Mouse (Mus musculus) frontal cortex, postnatal 10 days (tissue): ENCODE data around the gene 4930578C19Rik.
"Not testable (repeated sequence)": the region's sequence is repeated elsewhere in the genome, so short reads cannot be mapped to it uniquely, and the experiment has no call there.

Experiments
- DNase-seq, 2 experiments: peaks; one replicate each; pipeline ENCODE4 v3.0.0; 2022; ENCODE audit warnings: low spot score in 2 of 2, mixed read lengths in 1 of 2

Gene 4930578C19Rik

DNA sequence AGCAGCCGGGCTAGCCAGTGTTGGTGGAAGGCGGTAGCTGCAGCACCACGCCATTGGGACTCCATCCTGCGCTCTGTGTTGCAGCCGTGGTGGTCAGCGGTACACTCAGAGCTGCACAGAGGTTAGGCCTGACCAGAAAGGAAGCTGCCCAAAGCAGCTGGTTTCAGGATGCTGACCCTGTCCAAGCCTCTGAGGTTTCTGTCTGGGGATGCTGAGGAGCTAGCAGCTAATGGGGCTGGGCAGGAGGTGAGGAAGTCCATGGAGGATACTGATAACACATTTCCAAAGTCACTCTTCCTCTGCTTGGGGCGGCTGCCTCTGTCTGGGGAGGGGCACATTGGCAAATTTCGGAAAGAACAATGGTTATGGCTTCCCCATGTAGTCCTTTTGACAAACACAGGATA, at the start of gene 4930578C19Rik:
Gene 4930578C19Rik, minus strand, starts transcription at position 200 of the 404 bp plus-strand sequence.
- no peak for DNase-seq

DNA sequence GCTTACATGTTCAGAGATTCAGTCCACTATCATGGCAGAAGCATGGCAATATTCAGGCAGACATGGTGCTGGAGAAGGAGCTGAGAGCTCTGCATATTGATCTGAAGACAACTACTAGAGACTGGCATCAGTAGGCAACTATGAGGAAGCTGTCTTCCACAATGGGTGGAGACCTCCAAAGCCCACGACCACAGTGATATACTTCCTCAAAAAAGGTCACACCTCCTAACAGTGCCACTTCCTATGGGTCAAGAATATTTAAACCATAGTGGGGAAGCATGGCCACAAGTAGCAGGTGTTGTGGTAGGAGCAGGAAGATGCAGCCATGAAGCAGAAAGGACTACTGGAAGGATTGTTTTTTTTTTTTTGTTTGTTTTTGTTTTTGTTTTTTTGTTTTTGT, 6.5 kb upstream of the 4930578C19Rik start:
- no peak for DNase-seq

DNA sequence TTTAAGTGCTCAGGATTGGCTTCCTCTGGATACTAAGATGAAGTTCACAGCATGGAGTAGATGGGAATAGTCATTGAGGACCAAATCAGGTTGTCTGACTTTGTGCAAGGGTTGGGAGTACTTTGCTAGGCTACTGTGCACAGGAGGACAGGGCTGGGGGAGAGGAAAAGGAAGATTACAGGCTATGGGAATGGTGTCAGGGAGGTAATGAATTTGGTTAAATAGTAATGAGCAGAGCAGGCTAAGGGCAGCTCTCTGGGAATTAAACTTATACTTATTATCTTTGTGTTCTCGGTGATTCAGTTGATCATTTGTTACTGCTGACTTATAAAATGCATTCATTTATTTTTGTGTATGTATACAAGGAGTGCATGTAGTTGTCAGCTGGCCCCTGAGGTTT, 1.7 kb upstream of the 4930578C19Rik start:
- no peak for DNase-seq

DNA sequence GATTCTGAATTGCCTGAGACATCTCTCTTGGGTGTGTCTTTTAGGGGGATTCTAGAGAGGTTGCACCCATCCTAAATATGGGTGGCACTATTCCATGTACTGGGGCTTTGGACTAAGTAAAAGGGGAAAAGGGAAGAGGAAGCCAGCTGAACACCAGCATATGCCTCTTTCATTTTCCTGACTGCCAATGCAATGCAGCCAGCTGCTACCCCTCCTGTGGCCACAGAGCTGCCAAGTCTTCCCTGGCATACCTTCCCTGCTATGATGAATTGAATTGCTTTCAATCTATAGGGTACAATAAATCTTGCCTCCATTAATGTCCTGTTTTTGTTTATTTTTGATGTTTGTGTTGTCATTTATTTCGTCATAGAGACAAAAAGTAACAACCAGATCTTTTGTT, 9.6 kb downstream of the 4930578C19Rik start:
- DNase-seq, result no peak

DNA sequence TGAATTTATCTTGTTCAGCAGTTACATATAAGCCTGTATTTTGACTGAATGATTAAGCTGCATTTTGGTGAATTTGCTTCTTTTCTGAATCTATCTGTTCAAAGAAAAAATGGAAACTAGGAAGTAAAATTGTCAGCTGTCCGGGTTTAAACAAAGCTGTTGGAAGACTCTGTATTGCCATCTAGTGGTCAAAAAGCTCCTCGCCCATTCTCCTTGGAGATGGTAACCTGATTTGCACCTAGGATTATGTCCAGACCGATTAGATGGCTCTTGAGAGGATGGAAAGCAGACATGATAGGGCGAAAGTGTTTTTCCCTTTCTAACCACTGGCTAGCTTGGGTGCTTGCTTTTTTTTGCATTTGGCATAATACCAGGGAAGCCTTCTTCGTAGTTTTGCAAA, 19.1 kb downstream of the 4930578C19Rik start:
- peak; percentile 12 to 43 for DNase-seq

DNA sequence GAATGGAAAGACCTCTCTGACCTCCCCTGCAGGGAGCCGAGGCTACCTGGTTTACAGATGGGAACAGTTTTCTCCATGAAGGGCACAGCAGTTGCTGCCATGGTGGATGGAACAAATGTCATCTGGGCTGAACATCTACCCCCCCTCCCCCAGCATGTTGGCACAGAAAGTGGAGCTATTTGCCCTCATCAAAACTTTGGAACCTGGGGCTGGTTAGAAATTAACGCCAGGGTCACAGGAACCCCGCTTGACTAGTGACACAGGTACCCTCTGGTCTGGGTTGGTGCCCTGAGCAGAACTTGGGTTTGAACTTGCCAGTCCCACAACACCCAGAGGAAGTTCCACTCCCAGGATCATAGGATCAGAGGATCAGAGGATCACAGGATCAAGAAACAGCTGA, 35.7 kb downstream of the 4930578C19Rik start:
- DNase-seq, result no peak

DNA sequence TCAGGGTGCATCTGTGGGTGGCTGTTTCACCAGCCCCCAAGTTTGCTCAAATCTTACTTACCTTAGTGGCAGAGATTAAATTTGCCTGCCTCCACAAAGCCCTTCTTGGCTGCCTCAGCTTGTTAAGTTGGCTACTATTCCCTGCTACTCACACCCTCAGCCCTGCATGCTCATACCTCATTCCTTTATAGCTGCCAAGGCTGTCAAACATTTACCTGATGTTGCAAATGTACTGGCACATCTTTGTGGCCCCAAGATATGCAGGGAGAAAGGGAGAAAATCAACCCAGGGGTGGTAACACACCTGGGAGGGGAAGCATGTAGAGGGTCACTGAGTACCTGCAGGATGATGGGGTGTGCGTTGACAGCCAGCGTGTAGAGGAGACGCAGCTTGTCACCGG, 38.0 kb downstream of the 4930578C19Rik start:
- DNase-seq, result no peak

DNA sequence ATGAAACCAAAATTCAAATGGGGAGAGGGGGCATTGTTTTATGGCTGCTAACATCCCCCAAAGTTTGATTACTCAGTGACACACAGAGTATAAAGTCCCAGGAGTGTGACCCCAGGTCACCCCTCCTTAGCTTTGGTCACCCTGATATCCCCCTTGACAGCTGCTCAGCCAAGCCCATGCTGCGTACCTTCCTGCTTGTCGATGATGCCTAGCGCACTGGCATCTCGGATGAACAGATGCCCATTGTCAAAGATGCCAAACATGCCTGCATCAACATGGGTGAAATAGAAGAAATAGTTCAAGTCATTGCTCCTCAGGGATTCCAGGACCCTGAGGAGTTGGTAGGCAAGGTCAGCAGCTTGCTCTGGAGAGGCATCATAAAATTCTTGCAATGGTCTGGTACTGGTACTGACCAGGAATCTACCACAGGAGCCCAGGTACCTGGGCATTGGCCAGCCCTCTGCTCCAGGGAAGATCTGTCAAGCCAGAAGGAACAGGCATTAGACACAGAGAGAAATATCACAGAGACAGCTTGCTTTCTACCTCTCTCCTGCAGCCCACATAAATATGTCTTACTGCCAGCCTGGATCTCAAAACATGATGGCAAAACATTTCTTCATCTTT, 40.9 kb downstream of the 4930578C19Rik start:
- no peak for DNase-seq

DNA sequence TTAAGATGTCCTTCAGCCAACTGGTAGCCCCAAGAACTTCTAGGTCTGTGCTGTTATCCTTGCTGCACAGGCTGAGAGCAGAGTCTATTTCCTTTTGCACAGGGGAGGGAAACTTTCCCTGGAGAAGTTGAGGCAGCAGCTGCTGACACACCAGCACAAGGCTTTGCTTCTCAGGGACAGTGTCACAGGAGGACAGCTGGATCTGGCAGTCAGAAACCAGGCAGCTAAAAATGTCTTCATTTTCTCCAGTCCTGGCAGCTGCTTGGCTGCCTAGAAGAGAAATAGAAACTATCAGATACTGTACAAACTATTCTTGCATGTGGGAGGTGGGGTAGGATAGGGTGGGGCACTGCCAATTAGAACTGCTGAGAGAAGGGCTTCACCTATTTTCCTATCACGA, 42.2 kb downstream of the 4930578C19Rik start:
- DNase-seq, result no peak

DNA sequence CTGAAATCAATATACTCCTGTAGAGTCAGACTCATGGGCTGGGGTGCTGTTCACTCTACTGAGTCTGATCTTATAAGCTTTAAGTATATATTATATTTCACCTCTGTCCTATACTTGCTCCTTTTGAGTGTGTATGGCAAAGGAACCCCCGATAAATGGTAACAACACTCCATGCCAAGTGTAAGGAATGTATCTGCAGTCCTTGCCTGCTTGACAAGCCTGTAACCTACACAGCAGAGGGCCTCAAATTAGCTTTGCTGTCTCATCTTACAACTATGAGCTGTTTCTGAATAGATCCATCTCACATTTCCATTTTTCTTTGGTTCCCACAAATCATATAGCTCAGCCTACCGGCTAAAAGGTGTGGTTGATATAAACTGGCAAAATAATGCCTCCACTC, 46.6 kb downstream of the 4930578C19Rik start:
- DNase-seq, result no peak

DNA sequence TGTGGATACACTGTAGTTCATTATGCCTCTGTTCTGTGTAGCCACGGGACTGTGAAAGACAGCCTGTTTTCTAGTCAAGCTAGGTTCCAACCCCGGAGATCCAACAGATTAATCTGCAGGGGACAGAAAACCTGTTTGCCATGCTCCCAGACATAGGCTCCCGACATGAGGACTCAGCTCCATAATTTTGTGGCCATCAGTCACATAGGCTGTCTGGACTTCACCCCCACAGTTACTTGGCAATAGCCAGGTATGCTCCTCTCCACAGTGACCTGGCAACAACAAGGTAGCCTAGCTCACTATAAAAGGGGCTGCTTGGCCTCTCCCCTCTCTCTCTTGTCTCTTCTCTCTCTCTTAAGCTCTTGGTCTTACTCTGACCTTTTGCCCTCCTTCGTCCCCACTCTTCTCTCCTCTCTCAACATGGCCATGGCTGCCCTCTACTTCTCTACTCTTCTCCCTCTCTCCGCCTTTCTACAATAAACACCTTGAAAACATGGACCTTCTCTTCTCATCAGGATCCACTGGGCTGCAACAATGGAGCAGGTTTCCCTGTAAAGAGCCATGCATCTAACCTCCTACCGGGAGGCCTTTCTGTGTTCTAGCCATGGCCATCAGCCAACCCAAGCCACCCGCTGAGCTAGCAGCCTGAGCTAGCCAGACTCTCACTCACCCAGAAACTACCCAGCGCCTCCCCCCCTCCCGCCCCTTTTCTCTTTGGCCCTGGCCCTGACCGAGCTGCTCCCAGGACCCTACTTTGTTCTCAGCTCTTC, 49.9 kb downstream of the 4930578C19Rik start:
- DNase-seq, result no peak

DNA sequence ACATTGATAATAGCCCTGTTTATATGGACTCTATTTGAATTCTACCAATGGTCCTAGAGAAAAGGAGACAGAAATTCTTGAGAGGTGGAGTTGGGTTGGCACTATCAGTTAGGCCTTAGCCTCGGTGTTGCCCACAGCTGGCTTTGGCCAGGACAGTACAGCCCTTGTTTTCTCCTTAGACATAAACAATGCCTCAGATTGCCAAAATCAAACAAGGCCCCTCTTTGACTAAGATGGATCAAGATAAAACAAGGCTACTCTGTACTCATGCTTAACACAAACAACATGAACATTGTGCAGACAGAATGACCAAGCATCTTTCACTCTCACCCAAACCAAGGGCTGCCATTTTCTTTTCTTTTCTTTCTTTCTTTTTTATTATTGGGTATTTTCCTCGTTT, 51.6 kb downstream of the 4930578C19Rik start:
- DNase-seq, result no peak

DNA sequence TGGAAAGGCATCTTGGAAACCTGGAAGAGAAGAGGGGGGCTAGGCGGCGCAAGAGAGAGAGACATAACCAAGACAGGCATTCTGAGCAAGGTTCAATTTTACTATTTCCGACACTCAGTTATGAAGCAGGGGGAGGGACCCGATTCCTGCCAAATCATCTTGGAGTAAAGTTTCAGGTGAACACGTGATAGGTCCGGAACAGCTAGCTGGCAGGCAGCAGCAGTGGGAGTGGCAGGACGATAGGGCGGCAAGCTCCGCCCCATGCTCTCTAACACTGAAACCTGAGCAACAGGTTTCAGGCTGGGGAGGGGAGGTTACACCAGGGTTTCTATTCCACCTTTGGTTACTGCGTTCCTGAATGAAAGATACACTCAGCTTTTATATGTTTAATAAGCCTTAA, 58.9 kb downstream of the 4930578C19Rik start:
- DNase-seq, result no peak

DNA sequence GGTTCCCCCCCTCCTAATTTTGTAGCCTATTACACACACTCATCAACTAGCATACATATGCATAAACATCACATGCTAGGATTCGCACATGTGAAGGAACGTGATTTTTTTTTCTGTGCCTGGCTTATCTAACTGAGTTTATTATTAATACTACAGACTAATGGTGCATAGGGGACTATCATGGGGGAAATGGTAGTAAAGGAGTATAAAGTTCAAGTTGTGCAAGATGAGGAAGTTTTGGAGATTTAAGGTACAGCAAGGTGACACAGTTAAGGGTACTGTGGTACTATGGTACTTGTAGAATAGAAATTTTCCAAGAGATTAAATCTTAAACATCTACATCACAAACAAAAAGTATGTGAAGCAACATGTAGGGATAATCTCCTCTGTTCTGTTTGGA, 64.5 kb downstream of the 4930578C19Rik start:
- no peak for DNase-seq

DNA sequence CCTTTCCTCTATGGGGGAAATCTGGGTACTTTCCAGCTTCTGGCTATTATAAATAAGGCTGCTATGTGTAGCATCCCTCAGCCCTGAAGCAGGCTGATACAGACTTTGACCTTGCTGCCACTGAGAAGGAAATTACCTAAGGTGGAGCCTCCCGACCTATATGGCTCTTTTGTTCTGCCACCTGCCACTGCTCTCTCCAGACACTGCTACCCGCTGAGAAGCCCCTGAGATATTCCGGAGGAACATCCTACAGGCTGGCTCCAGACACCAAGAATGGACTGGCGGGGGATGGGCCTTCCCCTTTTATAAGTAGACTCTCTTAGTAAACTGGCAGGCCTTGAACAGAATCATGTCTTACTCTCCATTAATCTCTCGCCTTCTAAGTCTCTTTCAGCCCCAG, 77.0 kb downstream of the 4930578C19Rik start:
- DNase-seq, result not testable (repeated sequence)
